Mouse (Mus musculus) intestine, embryonic 14.5 days (tissue): ENCODE measurements at regions not wholly inside any gene's neighbourhood (a gene's known extent, or its start where the extent isn't known, plus 50 kb on each side); places are given as distances from the start of the nearest gene placed in this dataset.

ENCODE experiments used
- ATAC-seq: fragments of 200-750 bp; cut with Nextera tagmentation; replicated peaks from 2 replicates; pipeline ENCODE4 v1.8.0; 2017; ENCODE audit warnings: low read depth, moderate number of reproducible peaks, moderate TSS enrichment, moderate library complexity; ENCODE audit not compliant: low FRiP score, low TSS enrichment
- DNase-seq: peaks from one replicate; pipeline ENCODE4 v3.0.0-alpha.2; 2018; ENCODE audit warnings: low spot score
- H3K27ac ChIP-seq: fragments of 300-500 bp; sonication (generic); 2 replicates; pipeline ENCODE4 v1.5.1; 2014; ENCODE audit warnings: low read depth, mild to moderate bottlenecking, control low read depth
- H3K27me3 ChIP-seq: fragments of 300-500 bp; sonication (generic); replicated peaks from 2 replicates; pipeline ENCODE4 v1.6.1; 2014; ENCODE audit warnings: low read length, control low read depth; ENCODE audit not compliant: control insufficient read depth, insufficient read depth
- H3K36me3 ChIP-seq: fragments of 300-500 bp; sonication (generic); 2 replicates; pipeline ENCODE4 v1.6.1; 2014; ENCODE audit warnings: low read length, control low read depth; ENCODE audit not compliant: control insufficient read depth, insufficient read depth
- H3K4me1 ChIP-seq: fragments of 300-500 bp; sonication (generic); replicated peaks from 2 replicates; pipeline ENCODE4 v1.6.1; 2014; ENCODE audit warnings: low read length, control low read depth, mixed read lengths; ENCODE audit not compliant: control insufficient read depth, insufficient read depth
- H3K4me2 ChIP-seq: fragments of 300-500 bp; sonication (generic); 2 replicates; pipeline ENCODE4 v1.6.1; 2014; ENCODE audit warnings: low read length
- H3K4me3 ChIP-seq: fragments of 300-500 bp; sonication (generic); 2 replicates; pipeline ENCODE4 v1.5.1; 2014; ENCODE audit warnings: low read depth, low read length, control low read depth, mixed read lengths
- H3K9ac ChIP-seq: fragments of 300-500 bp; sonication (generic); 2 replicates; pipeline ENCODE4 v1.6.1; 2014; ENCODE audit warnings: mild to moderate bottlenecking, low read length
- H3K9me3 ChIP-seq: fragments of 300-500 bp; sonication (generic); 2 replicates; pipeline ENCODE4 v1.6.1; 2016; ENCODE audit warnings: low read length, control low read depth; ENCODE audit not compliant: control insufficient read depth
- WGBS: fragments of 180-500 bp; shearing (Covaris S2); extraction: QIAGEN DNeasy Blood & Tissue Kit; methylation state at CpG from one replicate; pipeline ENCODE4 v1.1.7; 2014; 5-methylcytosine and 5-hydroxymethylcytosine counted together

DNA sequence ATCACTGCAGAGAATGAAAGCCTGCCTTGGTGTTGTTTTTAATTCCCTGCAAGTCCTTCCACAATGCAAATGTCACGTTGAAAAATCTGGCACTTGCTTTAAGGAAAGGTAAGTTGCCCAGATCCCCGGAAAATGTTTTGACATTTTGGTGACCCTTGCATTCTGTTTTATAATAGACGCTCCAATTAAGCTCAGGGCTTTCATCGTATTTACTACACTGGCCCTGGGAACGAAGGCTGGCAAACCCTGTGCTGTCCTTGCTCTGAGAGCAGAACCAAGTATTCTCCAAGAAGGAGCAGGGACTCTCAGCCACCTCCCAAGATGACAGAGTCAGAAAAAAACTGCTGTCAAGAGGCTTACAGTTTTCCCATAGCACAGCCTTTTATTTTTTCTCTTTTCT is 305.9 kb downstream of the Kctd12 start:
- Histone ChIP-seq H3K9me3 (no peaks in the 10 kb centered on the region), H3K4me2 (no peak overlapping the region), H3K4me1 (no peaks in the 10 kb centered on the region), H3K4me3 (no peak overlapping the region), H3K27ac (no peak overlapping the region), H3K36me3 (no peaks in the 10 kb centered on the region), H3K9ac (no peak overlapping the region), H3K27me3 (no peaks in the 10 kb centered on the region)
- 45% methylated on average over 5 of the region's 5 CpGs for WGBS
- ATAC-seq: no peak
- DNase-seq: no peak

DNA sequence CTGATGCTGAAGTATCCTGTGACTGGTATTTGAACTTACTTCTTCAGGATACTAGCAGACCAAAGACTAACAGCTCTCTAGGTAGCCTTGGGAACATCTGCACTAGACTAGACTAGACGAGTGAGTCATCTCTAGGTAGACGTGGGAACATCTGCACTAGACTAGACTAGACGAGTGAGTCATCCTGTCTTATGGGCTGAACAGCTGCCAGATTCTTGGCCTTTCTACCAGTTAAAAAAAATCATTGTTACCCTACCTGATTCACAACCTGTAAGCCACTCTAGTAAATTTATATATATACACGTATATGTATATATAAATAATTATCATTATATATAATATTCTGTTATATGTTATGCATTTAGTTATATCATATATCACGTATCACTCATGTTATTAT is 307.8 kb downstream of the Kctd12 start:
- Histone ChIP-seq H3K4me3 (no peak overlapping the region), H3K4me1 (no peaks in the 10 kb centered on the region), H3K27me3 (no peaks in the 10 kb centered on the region), H3K36me3 (no peaks in the 10 kb centered on the region), H3K27ac (no peak overlapping the region), H3K9me3 (no peaks in the 10 kb centered on the region), H3K9ac (no peak overlapping the region), H3K4me2 (no peak overlapping the region)
- ATAC-seq (no peak), DNase-seq (no peak)
- WGBS: 82% methylated on average over 5 of the region's 5 CpGs

DNA sequence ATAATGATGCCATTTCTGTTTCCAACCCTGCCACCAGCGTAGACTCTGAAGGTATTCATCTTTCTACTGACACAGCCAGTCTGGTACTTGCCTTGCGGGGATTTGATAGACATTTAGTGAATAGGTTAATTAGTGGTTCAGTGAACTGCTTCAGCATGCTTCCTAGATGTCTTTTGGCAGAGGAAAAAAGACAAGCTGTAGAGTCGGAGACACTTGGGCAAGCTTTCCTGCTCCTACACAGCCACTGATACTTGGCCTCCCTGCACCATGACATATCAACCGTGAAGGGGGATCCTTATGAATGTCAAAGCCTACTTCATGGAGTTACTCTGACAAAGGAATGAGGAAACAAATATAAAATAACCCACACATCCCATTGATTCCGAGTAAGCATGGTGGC is 308.7 kb downstream of the Kctd12 start:
- Histone ChIP-seq H3K9me3 (no peaks in the 10 kb centered on the region), H3K36me3 (no peaks in the 10 kb centered on the region), H3K9ac (no peak overlapping the region), H3K4me3 (no peak overlapping the region), H3K27ac (no peak overlapping the region), H3K4me1 (no peaks in the 10 kb centered on the region), H3K27me3 (no peaks in the 10 kb centered on the region), H3K4me2 (no peak overlapping the region)
- ATAC-seq: no peak
- DNase-seq: no peak
- WGBS: 90% methylated on average over 5 of the region's 5 CpGs

DNA sequence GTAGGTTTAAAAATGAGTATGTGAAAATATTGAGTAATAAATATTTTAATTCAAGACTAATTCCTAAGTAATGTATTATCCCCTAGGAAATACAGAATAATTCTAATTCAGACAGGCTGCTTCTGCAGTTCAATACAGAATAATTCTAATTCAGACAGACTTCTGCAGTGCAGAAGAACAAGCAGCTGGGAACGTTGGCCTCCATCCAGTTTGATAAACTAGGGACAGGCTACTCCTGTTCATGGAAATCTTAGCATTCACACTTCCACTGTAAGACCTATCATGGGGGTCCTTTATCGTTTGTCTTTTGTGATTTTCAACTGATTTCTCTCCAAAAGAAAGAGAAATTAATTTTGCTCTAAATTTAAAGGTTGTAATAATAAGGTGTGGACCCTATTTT is 319.2 kb downstream of the Kctd12 start:
- no peak for DNase-seq
- H3K27ac ChIP-seq: no peak overlapping the region
- no peaks in the 10 kb centered on the region for H3K4me1 ChIP-seq
- H3K4me3 ChIP-seq: no peak overlapping the region
- no peak overlapping the region for H3K4me2 ChIP-seq
- H3K9ac ChIP-seq: no peak overlapping the region
- no peaks in the 10 kb centered on the region for H3K9me3 ChIP-seq
- no peaks in the 10 kb centered on the region for H3K27me3 ChIP-seq
- H3K36me3 ChIP-seq: no peaks in the 10 kb centered on the region
- no peak for ATAC-seq
- 69% methylated on average over 2 of the region's 2 CpGs for WGBS

DNA sequence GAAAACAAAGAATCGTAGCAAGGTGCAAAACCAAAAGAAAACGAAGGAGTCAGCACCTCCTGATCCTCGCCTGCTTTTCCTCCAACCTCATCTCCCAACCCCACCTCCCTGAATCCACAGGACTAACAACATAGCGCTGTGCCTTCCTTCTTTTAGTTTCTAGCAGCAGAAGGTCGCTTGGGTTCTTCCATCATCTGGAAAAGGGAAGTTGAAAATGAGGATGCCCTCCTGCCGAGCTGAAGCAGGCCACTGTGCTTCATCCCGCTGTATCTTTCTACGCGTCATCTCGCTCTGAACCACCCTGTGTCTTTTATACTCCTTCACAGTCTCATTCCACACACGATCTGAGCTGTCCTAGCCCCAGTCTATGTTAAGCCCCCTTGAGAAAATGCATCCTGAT is 322.1 kb downstream of the Kctd12 start:
- Histone ChIP-seq H3K27ac (no peak overlapping the region), H3K9ac (no peak overlapping the region), H3K4me3 (no peak overlapping the region), H3K36me3 (no peaks in the 10 kb centered on the region), H3K4me1 (no peaks in the 10 kb centered on the region), H3K9me3 (no peaks in the 10 kb centered on the region), H3K27me3 (no peaks in the 10 kb centered on the region), H3K4me2 (no peak overlapping the region)
- DNase-seq: no peak
- ATAC-seq: no peak
- WGBS: 79% methylated on average over 11 of the region's 11 CpGs

DNA sequence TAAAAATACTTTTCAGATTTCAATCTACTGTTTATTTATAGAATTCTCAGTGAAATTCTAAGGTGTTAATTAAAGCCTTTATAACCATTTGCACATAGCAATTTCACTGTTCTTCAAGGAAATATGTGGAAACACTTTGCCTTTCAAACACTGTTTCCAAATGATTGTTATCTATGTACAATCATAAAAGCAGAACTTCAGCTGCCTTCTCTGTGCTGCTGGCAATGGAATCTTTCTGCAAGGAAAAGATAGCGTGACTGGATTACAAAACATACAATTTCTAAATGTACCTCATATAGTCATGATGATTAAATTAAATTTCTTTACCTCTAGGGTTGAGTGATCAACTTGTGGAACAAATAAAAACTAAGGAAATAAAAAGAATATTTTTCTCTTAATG is 326.2 kb downstream of the Kctd12 start:
- no peak for ATAC-seq
- no peaks in the 10 kb centered on the region for H3K27me3 ChIP-seq
- H3K27ac ChIP-seq: no peak overlapping the region
- no peak overlapping the region for H3K4me3 ChIP-seq
- no peak for DNase-seq
- no peak overlapping the region for H3K4me2 ChIP-seq
- no peak overlapping the region for H3K9ac ChIP-seq
- 81% methylated on average over 1 of the region's 1 CpGs for WGBS
- no peaks in the 10 kb centered on the region for H3K9me3 ChIP-seq
- H3K4me1 ChIP-seq: no peaks in the 10 kb centered on the region
- no peaks in the 10 kb centered on the region for H3K36me3 ChIP-seq

DNA sequence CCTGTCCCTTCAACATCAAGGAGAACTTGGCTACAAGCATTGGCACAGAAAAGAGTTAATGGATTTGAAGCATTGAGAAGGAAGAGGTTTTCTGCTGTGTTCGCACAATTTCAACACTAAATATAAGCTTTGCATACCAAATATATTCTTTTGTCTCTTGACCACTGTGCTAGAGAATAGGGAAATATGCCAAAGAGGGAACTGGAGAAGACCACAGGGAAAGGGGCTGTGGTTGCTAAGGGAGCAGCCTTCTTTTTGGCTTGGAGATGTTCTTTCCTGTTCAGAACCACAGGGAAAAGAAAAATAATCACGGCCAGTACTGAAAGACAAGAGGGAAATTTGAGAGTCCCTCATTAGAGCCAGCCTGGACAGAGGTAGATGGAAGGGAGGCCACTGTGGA is 352.8 kb downstream of the Kctd12 start:
- WGBS: 75% methylated on average over 2 of the region's 2 CpGs

DNA sequence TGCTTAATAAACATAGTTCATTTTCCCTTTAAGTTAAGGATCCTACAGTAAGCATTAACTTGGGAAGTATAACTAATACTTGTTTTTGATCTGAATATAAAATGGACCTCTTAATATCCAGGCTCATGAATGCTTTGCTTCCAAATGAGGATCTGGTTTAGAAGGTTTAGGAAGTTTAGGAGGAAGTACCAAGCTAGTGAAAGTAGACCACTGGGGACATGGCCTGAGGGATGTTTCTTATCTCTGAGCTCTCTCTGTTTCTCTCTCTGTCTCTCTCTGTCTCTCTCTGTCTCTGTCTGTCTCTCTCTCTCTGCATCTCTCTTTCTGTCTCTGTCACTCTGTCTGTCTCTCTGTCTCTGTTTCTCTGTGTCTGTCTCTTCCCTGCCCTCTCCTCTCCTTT is 360.9 kb downstream of the Kctd12 start:
- Histone ChIP-seq H3K36me3 (no peaks in the 10 kb centered on the region), H3K4me1 (no peaks in the 10 kb centered on the region), H3K9me3 (no peaks in the 10 kb centered on the region), H3K27me3 (no peaks in the 10 kb centered on the region), H3K9ac (no peak overlapping the region), H3K27ac (no peak overlapping the region), H3K4me2 (no peak overlapping the region), H3K4me3 (no peak overlapping the region)
- no peak for ATAC-seq
- DNase-seq: no peak

More for the DNA sequence above, 352.8 kb downstream of the Kctd12 start:
- no peak overlapping the region for H3K27ac ChIP-seq
- no peaks in the 10 kb centered on the region for H3K27me3 ChIP-seq
- ATAC-seq: no peak
- H3K9me3 ChIP-seq: no peaks in the 10 kb centered on the region
- H3K4me2 ChIP-seq: no peak overlapping the region
- H3K9ac ChIP-seq: no peak overlapping the region
- H3K4me3 ChIP-seq: no peak overlapping the region
- no peaks in the 10 kb centered on the region for H3K36me3 ChIP-seq
- no peaks in the 10 kb centered on the region for H3K4me1 ChIP-seq
- DNase-seq: no peak

DNA sequence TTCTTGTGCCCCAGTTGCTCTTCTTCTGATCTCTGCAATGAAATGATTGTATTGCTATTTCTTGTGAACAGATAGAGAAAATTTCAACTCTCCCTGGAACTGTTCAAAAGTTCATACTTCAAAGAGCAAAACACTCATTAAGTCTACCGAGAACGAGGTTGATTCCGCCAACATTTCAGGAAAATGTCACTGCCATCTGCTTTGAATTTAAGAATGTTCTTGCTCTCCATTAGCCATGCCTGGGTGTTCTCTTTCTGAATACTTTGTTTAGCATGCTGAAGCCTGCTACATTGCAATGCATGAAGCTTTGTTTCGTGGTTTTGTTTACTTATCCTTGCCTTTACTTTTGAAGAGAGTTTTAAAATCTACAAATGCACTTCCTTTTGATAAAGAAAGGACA is 363.4 kb downstream of the Kctd12 start:
- Histone ChIP-seq H3K36me3 (no peaks in the 10 kb centered on the region), H3K27me3 (no peaks in the 10 kb centered on the region), H3K27ac (no peak overlapping the region), H3K9ac (no peak overlapping the region), H3K9me3 (no peaks in the 10 kb centered on the region), H3K4me2 (no peak overlapping the region), H3K4me1 (no peaks in the 10 kb centered on the region), H3K4me3 (no peak overlapping the region)
- WGBS: 76% methylated on average over 4 of the region's 4 CpGs
- DNase-seq: no peak
- ATAC-seq: no peak
